Mouse (Mus musculus): ENCODE data around the gene Nxn. TPM values are rescaled to one million over a fixed set of nuclear protein-coding genes. Genes with fewer than 3 reads are reported as not detected.

The Nxn gene
- polyA plus RNA-seq, 1 experiment from 2014 or later: 12.0 TPM

DNA sequence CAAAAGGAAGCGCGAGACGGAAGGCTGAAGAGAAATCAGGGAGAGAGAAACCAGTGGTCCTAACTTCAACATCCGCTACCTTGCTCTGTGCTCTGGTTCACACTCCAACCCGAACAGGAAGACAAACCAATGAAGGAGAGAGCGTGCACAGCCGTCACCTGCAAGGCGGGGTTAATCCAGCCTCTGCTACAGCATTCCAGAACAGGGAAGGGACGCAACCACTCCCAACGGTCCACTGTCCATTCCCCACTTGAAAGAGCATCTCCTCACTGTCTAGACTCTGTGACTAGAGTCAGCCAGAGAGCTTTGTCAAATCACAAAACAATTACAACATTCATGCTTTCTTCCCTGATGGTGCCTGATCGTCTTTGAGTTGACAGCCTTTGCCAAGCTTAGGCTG, 5.9 kb downstream of the Nxn start:
- no peak for ATAC-seq (replicated peaks; ENCODE audit: low FRiP score)
- Histone ChIP-seq H3K9ac (ENCODE audit: low read depth, low read length) (no peak overlapping the region), H3K36me3 (ENCODE audit: control insufficient read depth, insufficient read depth, low read length) (no peaks in the 10 kb centered on the region), H3K27me3 (replicated peaks; ENCODE audit: control insufficient read depth, insufficient read depth, low read length) (no peaks in the 10 kb centered on the region), H3K4me2 (no peak overlapping the region), H3K9me3 (ENCODE audit: control insufficient read depth, low read length) (no peaks in the 10 kb centered on the region), H3K4me1 (replicated peaks; ENCODE audit: control insufficient read depth, insufficient read depth, low read length) (peaks cover 2% of the 10 kb centered on the region), H3K4me3 (ENCODE audit: low read depth, low read length) (no peak overlapping the region), H3K27ac (ENCODE audit: low read depth, low read length) (no peak overlapping the region)
- WGBS: 90% methylated on average over 11 of the region's 11 CpGs
- no peak for DNase-seq (ENCODE audit: low spot score)

DNA sequence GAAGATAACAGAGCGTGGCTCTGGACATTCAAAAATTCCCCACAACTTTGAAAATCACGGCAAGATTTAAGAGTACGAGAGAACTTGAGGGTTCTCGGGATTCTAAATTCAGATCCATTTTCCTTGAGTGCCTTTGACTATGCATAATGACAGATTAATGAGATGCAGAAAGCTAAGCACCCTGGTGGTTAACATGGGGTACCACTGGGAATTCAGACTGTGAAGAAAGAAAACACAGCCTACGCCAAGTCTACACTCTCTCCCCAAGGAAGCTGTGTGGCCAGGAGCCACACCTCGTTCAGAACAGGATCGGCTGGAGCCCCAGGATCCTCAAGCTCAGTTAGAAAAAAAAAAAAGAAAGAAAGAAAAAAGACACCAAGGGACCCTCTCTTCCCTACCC, 6.4 kb downstream of the Nxn start:
- Histone ChIP-seq H3K4me2 (no peak overlapping the region), H3K9ac (ENCODE audit: low read depth, low read length) (no peak overlapping the region), H3K4me3 (ENCODE audit: low read depth, low read length) (no peak overlapping the region), H3K27ac (ENCODE audit: low read depth, low read length) (no peak overlapping the region), H3K9me3 (ENCODE audit: control insufficient read depth, low read length) (no peaks in the 10 kb centered on the region), H3K27me3 (replicated peaks; ENCODE audit: control insufficient read depth, insufficient read depth, low read length) (no peaks in the 10 kb centered on the region), H3K4me1 (replicated peaks; ENCODE audit: control insufficient read depth, insufficient read depth, low read length) (no peaks in the 10 kb centered on the region; the same call in 1 of the 2 replicates), H3K36me3 (ENCODE audit: control insufficient read depth, insufficient read depth, low read length) (no peaks in the 10 kb centered on the region)
- ATAC-seq (replicated peaks; ENCODE audit: low FRiP score) (no peak), DNase-seq (ENCODE audit: low spot score) (no peak)
- WGBS: 86% methylated on average over 7 of the region's 7 CpGs

DNA sequence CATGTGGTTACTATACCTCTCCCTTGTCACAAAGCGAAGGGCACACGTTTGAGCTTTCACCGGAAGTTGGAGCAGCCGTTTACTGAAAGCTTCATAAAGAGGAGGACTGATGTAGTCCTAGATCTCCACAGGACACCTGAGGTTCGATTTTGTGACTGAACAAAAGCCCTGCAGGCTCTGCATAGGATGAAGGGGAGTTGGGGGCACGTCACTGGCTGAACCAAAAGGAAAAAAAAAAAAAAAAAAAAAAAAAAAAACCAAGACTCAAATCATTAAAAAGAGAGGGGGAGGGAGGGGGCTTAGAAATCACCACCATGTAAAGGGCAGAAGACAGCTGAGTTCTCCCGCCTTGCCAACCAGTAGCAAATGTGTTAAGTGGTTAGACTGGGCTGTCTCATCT, 10.2 kb downstream of the Nxn start:
- Histone ChIP-seq H3K4me2 (peak overlapping the region; percentile 27; the same call in 1 of the 2 replicates), H3K36me3 (ENCODE audit: control insufficient read depth, insufficient read depth, low read length) (no peaks in the 10 kb centered on the region), H3K9me3 (ENCODE audit: control insufficient read depth, low read length) (no peaks in the 10 kb centered on the region), H3K4me3 (ENCODE audit: low read depth, low read length) (no peak overlapping the region), H3K4me1 (replicated peaks; ENCODE audit: control insufficient read depth, insufficient read depth, low read length) (no peaks in the 10 kb centered on the region; the same call in 1 of the 2 replicates), H3K27me3 (replicated peaks; ENCODE audit: control insufficient read depth, insufficient read depth, low read length) (no peaks in the 10 kb centered on the region), H3K27ac (ENCODE audit: low read depth, low read length) (no peak overlapping the region), H3K9ac (ENCODE audit: low read depth, low read length) (no peak overlapping the region)
- 51% methylated on average over 7 of the region's 7 CpGs for WGBS
- ATAC-seq (replicated peaks; ENCODE audit: low FRiP score): no peak
- no peak for DNase-seq (ENCODE audit: low spot score)

DNA sequence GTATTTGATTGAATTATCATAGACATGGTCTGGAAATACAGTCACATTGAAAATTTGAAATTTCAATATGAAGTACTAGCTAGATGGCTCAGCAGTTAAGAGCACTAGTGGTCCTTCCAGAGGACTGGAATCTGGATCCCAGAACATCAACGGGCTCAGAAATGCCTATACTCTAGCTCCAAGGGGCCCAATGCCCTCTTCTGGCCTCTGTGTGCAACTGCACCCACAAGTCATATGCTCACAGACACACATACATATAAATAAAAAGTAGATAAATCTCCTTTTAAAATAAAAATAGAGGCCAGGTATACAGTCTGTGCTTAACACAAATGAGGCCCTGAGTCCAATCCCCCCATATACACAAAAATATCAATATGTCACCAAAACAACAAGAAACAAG, 11.8 kb downstream of the Nxn start:
- ATAC-seq (replicated peaks; ENCODE audit: low FRiP score) (no peak), DNase-seq (ENCODE audit: low spot score) (no peak)
- no peak overlapping the region for H3K9ac ChIP-seq (ENCODE audit: low read depth, low read length)
- no peaks in the 10 kb centered on the region for H3K36me3 ChIP-seq (ENCODE audit: control insufficient read depth, insufficient read depth, low read length)
- H3K27ac ChIP-seq (ENCODE audit: low read depth, low read length): no peak overlapping the region
- no peak overlapping the region for H3K4me3 ChIP-seq (ENCODE audit: low read depth, low read length)
- 61% methylated on average over 1 of the region's 1 CpGs for WGBS
- H3K27me3 ChIP-seq (replicated peaks; ENCODE audit: control insufficient read depth, insufficient read depth, low read length): no peaks in the 10 kb centered on the region
- no peaks in the 10 kb centered on the region; the same call in 1 of the 2 replicates for H3K4me1 ChIP-seq (replicated peaks; ENCODE audit: control insufficient read depth, insufficient read depth, low read length)
- H3K4me2 ChIP-seq: no peak overlapping the region
- no peaks in the 10 kb centered on the region for H3K9me3 ChIP-seq (ENCODE audit: control insufficient read depth, low read length)

DNA sequence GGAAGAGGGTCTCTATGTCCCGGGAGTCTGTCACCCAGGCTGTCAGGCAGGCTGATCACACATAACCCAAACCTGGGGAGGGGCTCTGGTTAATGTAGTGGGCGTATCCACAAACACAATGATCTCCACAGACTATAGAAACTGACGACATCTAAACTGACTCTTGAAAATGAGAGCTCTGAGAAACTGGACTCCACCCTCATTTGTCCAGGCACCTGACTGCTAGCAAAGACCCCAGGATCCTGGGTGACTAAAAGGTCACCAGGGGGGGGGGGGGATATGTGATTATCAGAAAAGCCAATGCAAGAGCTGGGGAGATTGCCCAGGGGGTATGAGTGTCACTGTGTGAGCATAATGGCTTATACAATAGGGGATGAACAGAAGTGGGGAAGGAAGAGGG, 13.2 kb downstream of the Nxn start:
- Histone ChIP-seq H3K36me3 (ENCODE audit: control insufficient read depth, insufficient read depth, low read length) (no peaks in the 10 kb centered on the region), H3K9me3 (ENCODE audit: control insufficient read depth, low read length) (no peaks in the 10 kb centered on the region), H3K4me1 (replicated peaks; ENCODE audit: control insufficient read depth, insufficient read depth, low read length) (no peaks in the 10 kb centered on the region; the same call in 1 of the 2 replicates), H3K4me2 (no peak overlapping the region), H3K4me3 (ENCODE audit: low read depth, low read length) (no peak overlapping the region), H3K9ac (ENCODE audit: low read depth, low read length) (no peak overlapping the region), H3K27me3 (replicated peaks; ENCODE audit: control insufficient read depth, insufficient read depth, low read length) (no peaks in the 10 kb centered on the region), H3K27ac (ENCODE audit: low read depth, low read length) (no peak overlapping the region)
- ATAC-seq (replicated peaks; ENCODE audit: low FRiP score): no peak
- 62% methylated on average over 3 of the region's 3 CpGs for WGBS
- no peak for DNase-seq (ENCODE audit: low spot score)

DNA sequence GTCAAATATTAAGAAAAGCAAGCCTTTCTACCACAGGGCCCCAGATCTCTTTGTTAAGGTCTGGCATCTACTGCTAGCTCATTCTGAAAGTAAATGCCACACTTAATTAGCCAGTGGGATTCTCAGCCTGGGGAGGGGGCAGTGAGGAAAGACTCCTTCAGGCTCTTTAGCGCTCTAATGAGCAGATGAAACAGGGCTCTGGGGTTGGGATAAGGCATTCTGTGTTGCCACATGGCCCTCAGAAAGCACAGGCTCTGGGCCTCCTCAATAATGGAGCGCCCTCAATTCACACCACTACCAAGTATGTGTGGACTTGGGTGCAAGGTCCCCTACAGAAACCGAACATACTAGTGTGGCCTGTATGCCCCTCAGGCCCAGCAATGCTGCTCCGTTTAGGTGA, 13.9 kb downstream of the Nxn start:
- Histone ChIP-seq H3K9ac (ENCODE audit: low read depth, low read length) (no peak overlapping the region), H3K4me3 (ENCODE audit: low read depth, low read length) (no peak overlapping the region), H3K9me3 (ENCODE audit: control insufficient read depth, low read length) (no peaks in the 10 kb centered on the region), H3K4me1 (replicated peaks; ENCODE audit: control insufficient read depth, insufficient read depth, low read length) (peaks cover 4% of the 10 kb centered on the region), H3K27ac (ENCODE audit: low read depth, low read length) (no peak overlapping the region), H3K36me3 (ENCODE audit: control insufficient read depth, insufficient read depth, low read length) (no peaks in the 10 kb centered on the region), H3K27me3 (replicated peaks; ENCODE audit: control insufficient read depth, insufficient read depth, low read length) (no peaks in the 10 kb centered on the region), H3K4me2 (no peak overlapping the region)
- ATAC-seq (replicated peaks; ENCODE audit: low FRiP score): no peak
- WGBS: 76% methylated on average over 4 of the region's 4 CpGs
- no peak for DNase-seq (ENCODE audit: low spot score)

DNA sequence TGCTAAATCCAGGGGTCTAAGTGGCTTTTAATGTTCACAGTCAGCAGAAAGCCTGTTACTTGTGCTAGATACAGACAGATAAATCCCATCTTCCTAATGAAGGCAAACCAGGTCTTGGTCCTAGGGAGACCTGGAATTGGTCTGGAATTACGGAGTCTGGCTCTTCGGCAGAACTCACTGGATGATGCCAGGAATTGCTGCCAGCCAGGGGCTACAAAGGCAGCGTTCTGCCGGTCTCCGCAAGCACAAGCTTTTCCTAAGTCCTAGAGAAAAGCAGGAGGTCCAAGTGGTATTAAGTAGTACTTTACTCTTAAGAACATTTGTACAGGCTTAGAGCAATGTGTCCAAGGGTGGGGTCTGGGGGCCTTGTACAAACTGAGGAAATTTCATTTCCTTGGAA, 14.6 kb downstream of the Nxn start:
- no peak for ATAC-seq (replicated peaks; ENCODE audit: low FRiP score)
- H3K27me3 ChIP-seq (replicated peaks; ENCODE audit: control insufficient read depth, insufficient read depth, low read length): no peaks in the 10 kb centered on the region
- no peak overlapping the region for H3K4me2 ChIP-seq
- no peaks in the 10 kb centered on the region for H3K9me3 ChIP-seq (ENCODE audit: control insufficient read depth, low read length)
- 88% methylated on average over 5 of the region's 5 CpGs for WGBS
- no peak overlapping the region for H3K27ac ChIP-seq (ENCODE audit: low read depth, low read length)
- no peak for DNase-seq (ENCODE audit: low spot score)
- peaks cover 7% of the 10 kb centered on the region for H3K4me1 ChIP-seq (replicated peaks; ENCODE audit: control insufficient read depth, insufficient read depth, low read length)
- H3K36me3 ChIP-seq (ENCODE audit: control insufficient read depth, insufficient read depth, low read length): no peaks in the 10 kb centered on the region
- H3K9ac ChIP-seq (ENCODE audit: low read depth, low read length): no peak overlapping the region
- H3K4me3 ChIP-seq (ENCODE audit: low read depth, low read length): no peak overlapping the region

DNA sequence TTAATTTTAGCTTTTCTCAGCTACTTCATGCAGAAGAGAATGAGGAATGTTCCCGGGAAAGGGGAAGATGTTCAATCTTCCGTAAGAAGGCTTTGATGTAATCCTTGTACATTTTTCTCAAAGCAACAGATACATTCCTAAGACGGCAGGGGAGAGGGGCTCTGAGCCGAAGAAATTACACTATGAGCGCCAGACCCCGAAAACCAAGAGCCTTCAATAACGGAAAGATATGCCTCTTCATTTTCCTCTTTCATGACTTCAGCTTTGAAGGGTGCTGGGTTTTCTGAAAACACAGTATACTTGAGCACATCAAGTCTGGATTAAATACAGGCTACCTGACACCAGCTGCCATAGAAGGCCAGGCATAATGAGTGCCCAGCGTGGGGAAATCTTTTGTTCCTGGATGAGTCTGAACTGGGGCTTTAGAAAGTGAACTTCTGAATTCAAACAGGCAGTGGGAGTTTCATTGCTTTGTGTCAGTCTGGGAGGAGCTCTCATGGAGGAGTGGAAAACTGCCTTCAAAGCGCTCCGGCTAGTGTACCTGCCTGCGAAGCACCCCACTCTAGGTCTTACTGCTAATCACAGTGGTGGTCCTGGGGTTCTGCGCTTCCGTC, 16.1 kb downstream of the Nxn start:
- Histone ChIP-seq H3K9ac (ENCODE audit: low read depth, low read length) (no peak overlapping the region), H3K27me3 (replicated peaks; ENCODE audit: control insufficient read depth, insufficient read depth, low read length) (no peaks in the 10 kb centered on the region), H3K9me3 (ENCODE audit: control insufficient read depth, low read length) (no peaks in the 10 kb centered on the region), H3K36me3 (ENCODE audit: control insufficient read depth, insufficient read depth, low read length) (no peaks in the 10 kb centered on the region), H3K4me3 (ENCODE audit: low read depth, low read length) (no peak overlapping the region), H3K4me1 (replicated peaks; ENCODE audit: control insufficient read depth, insufficient read depth, low read length) (peaks cover 7% of the 10 kb centered on the region; the same call in 1 of the 2 replicates), H3K27ac (ENCODE audit: low read depth, low read length) (no peak overlapping the region), H3K4me2 (no peak overlapping the region)
- WGBS: 75% methylated on average over 13 of the region's 13 CpGs
- no peak for DNase-seq (ENCODE audit: low spot score)
- no peak for ATAC-seq (replicated peaks; ENCODE audit: low FRiP score)

DNA sequence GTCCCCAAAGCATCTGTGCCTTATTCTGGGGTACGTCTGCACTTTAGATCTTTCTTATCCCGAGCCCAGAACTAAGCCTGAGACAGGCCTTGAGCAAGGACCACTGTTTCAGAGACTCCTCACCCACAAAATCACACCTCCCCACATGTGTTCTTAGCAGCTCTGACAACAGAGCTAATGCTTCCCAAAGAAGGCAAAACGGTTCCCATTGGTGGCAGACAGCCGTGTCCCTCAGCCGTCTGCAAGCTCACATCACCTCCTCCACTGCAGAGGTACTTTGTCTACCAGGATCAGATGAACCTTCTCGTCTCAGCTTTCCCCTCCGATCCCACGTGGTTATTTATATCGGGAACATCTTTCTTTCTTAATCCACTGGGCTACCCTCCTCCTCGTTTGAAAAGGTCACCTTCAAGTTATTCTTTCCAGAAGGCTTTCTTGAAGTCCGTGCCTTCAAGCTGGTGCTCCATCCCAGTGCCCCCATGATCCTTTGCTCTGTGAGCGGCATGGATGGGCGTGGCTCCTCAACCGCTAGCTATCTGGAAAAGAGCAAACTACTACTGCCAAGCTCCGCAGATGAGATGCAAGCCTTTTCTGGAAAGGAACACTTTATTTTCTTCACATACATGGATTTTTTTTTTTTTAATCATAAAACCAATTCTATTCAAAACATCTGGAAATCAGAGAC, 17.6 kb downstream of the Nxn start:
- no peak for ATAC-seq (replicated peaks; ENCODE audit: low FRiP score)
- Histone ChIP-seq H3K4me1 (replicated peaks; ENCODE audit: control insufficient read depth, insufficient read depth, low read length) (peaks cover 7% of the 10 kb centered on the region; the same call in 1 of the 2 replicates), H3K9me3 (ENCODE audit: control insufficient read depth, low read length) (no peaks in the 10 kb centered on the region), H3K27ac (ENCODE audit: low read depth, low read length) (no peak overlapping the region), H3K36me3 (ENCODE audit: control insufficient read depth, insufficient read depth, low read length) (no peaks in the 10 kb centered on the region), H3K27me3 (replicated peaks; ENCODE audit: control insufficient read depth, insufficient read depth, low read length) (no peaks in the 10 kb centered on the region), H3K4me3 (ENCODE audit: low read depth, low read length) (no peak overlapping the region), H3K9ac (ENCODE audit: low read depth, low read length) (no peak overlapping the region), H3K4me2 (no peak overlapping the region)
- no peak for DNase-seq (ENCODE audit: low spot score)
- 81% methylated on average over 15 of the region's 15 CpGs for WGBS
